ENCODE assay signal across 36 mouse cellular contexts in the genomic region with DNA sequence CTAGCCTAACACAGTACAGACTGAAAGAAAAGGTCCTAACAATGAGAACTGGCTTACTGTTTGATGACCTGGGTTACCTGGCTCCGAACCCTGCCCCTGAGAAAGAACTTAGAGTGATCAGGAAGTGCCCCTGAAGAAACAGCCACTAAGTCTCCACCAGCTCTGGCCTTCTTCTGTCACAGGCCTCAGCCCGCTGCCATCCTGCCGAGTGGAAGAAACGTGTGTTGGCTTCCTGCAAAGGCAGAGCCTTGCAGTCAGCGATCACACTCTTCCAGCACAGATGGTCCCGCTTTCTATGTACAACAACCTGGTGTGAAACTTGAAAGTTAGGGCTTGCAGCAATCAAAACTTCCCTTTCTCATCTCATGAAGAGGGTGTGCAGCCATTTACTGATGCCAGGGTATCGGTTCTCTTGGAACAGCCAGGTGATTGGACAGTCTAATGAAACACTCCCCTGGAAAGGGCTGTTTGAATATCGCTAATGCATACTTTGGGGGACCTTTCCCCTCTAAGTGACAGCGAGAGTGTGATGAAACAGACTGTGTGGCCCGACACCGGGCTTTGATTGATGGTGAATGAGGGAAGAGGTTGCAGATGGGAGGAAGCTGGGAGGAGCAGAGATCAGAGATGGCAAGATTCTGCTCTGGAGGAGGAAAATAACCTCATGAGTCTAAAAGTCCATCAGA.
DNase-seq lines count a peak whose midpoint lies in the region; ATAC-seq and TF ChIP-seq lines count a peak whose summit lies in the region.
"Had no signal": no experiment of that assay in that cellular context is flagged by ENCODE, and none has a peak within 500 bp of the region (broad histone marks: within the 10 kb centered on the region; RNA-seq: fewer than 3 reads in every experiment).

No protein-coding gene starts in this region.

- no peak overlapping the region for H3K4me3 ChIP-seq in forebrain, postnatal 0 days (ENCODE audit: low read depth, low read length)
- H3K4me3 ChIP-seq in forebrain, embryonic 15.5 days: no peak overlapping the region
- H3K4me3 ChIP-seq in kidney, postnatal 0 days (replicated peaks; ENCODE audit: low read depth, low read length): no peak overlapping the region
- H3K4me3 ChIP-seq: embryonic facial prominence, embryonic 13.5 days; forebrain, embryonic 10.5 days; gastrocnemius, adult 2 months; heart, adult 2 months; heart, embryonic 15.5 days; hindbrain, embryonic 12.5 days; layer of hippocampus, adult 2 months; left cerebral cortex, adult 2 months; limb, embryonic 15.5 days; midbrain, embryonic 12.5 days had no signal

- H3K4me2 ChIP-seq in forebrain, postnatal 0 days (ENCODE audit: low read depth): no peak overlapping the region
- no peak overlapping the region for H3K4me2 ChIP-seq in forebrain, embryonic 15.5 days (replicated peaks)
- no peak overlapping the region for H3K4me2 ChIP-seq in kidney, postnatal 0 days (ENCODE audit: low read length)
- H3K4me2 ChIP-seq: embryonic facial prominence, embryonic 13.5 days; heart, embryonic 15.5 days; hindbrain, embryonic 12.5 days; limb, embryonic 15.5 days; midbrain, embryonic 12.5 days had no signal

- no peak overlapping the region for H3K27ac ChIP-seq in forebrain, postnatal 0 days (ENCODE audit: low read depth, low read length)
- no peak overlapping the region for H3K27ac ChIP-seq in forebrain, embryonic 15.5 days (replicated peaks)
- H3K27ac ChIP-seq in kidney, postnatal 0 days: no peak overlapping the region
- H3K27ac ChIP-seq: embryonic facial prominence, embryonic 13.5 days; forebrain, embryonic 10.5 days; gastrocnemius, adult 2 months; heart, adult 2 months; heart, embryonic 15.5 days; hindbrain, embryonic 12.5 days; layer of hippocampus, adult 2 months; left cerebral cortex, adult 2 months; limb, embryonic 15.5 days; liver, embryonic 14.5 days; midbrain, embryonic 12.5 days; stomach, postnatal 0 days had no signal

- no peaks in the 10 kb centered on the region for H3K36me3 ChIP-seq in forebrain, postnatal 0 days (ENCODE audit: insufficient read depth)
- H3K36me3 ChIP-seq in forebrain, embryonic 15.5 days: no peaks in the 10 kb centered on the region
- H3K36me3 ChIP-seq in kidney, postnatal 0 days (ENCODE audit: insufficient read depth, low read length): no peaks in the 10 kb centered on the region
- H3K36me3 ChIP-seq: embryonic facial prominence, embryonic 13.5 days; forebrain, embryonic 10.5 days; G1E; heart, embryonic 15.5 days; hindbrain, embryonic 12.5 days; limb, embryonic 15.5 days; midbrain, embryonic 12.5 days had no signal

- no peaks in the 10 kb centered on the region for H3K9me3 ChIP-seq in forebrain, postnatal 0 days (ENCODE audit: low read length)
- no peaks in the 10 kb centered on the region for H3K9me3 ChIP-seq in forebrain, embryonic 15.5 days
- no peaks in the 10 kb centered on the region for H3K9me3 ChIP-seq in kidney, postnatal 0 days (replicated peaks; ENCODE audit: low read length)
- H3K9me3 ChIP-seq: embryonic facial prominence, embryonic 13.5 days; forebrain, embryonic 10.5 days; G1E; heart, embryonic 15.5 days; hindbrain, embryonic 12.5 days; limb, embryonic 15.5 days; midbrain, embryonic 12.5 days had no signal

- DNase-seq in forebrain, postnatal 0 days: peak; percentile 40
- peak; percentile 29 for DNase-seq in kidney, postnatal 0 days (ENCODE audit: low spot score)
- DNase-seq in kidney, postnatal 36 days: no peak
- DNase-seq in brain, adult 2 months (ENCODE audit: low read depth, low spot score): peak; percentile 12
- DNase-seq in embryo, embryonic 11 days: peak; percentile 21
- no peak for DNase-seq in liver
- no peak for DNase-seq in spleen, postnatal 10 days (ENCODE audit: low spot score in 2 of 2)
- DNase-seq: adrenal gland, adult 8-10 months; cerebellum, adult 11-12 months; cerebellum, adult 9-11 months; gastrocnemius, adult 2 months; gastrocnemius, postnatal 36 days; heart, adult 2 months; heart, postnatal 36 days; kidney, adult 9 months; kidney, postnatal 25 days; lung, adult 2 months; lung, postnatal 14 days; retina, postnatal 1 day; right cerebral cortex, postnatal 25 days; spleen, adult 18-20 months; thymus, adult 18-20 months; thymus, postnatal 36 days had no signal

- H3K9ac ChIP-seq in forebrain, postnatal 0 days: no peak overlapping the region
- H3K9ac ChIP-seq in forebrain, embryonic 15.5 days (replicated peaks): no peak overlapping the region
- no peak overlapping the region for H3K9ac ChIP-seq in kidney, postnatal 0 days (ENCODE audit: low read depth, low read length)
- H3K9ac ChIP-seq: embryonic facial prominence, embryonic 13.5 days; heart, embryonic 15.5 days; hindbrain, embryonic 12.5 days; limb, embryonic 15.5 days; liver, embryonic 14.5 days; midbrain, embryonic 12.5 days had no signal

- peak; percentile 36; the same call in 1 of the 2 replicates for ATAC-seq in forebrain, postnatal 0 days
- ATAC-seq in forebrain, embryonic 15.5 days (replicated peaks): no peak
- no peak for ATAC-seq in kidney, postnatal 0 days (replicated peaks; ENCODE audit: low FRiP score, low read depth)
- ATAC-seq: intestine, embryonic 16.5 days had no signal

- TF ChIP-seq CTCF in forebrain, postnatal 0 days (IDR thresholded peaks at IDR 0.05; ENCODE audit: low read depth): no peak
- TF ChIP-seq CTCF in kidney, postnatal 0 days (IDR thresholded peaks at IDR 0.05; ENCODE audit: low read depth): no peak

- no peaks in the 10 kb centered on the region for H3K4me1 ChIP-seq in forebrain, postnatal 0 days (ENCODE audit: insufficient read depth)
- no peaks in the 10 kb centered on the region; the same call in 1 of the 2 replicates for H3K4me1 ChIP-seq in forebrain, embryonic 15.5 days
- H3K4me1 ChIP-seq in kidney, postnatal 0 days (replicated peaks; ENCODE audit: insufficient read depth, low read length): no peaks in the 10 kb centered on the region
- H3K4me1 ChIP-seq: embryonic facial prominence, embryonic 13.5 days; forebrain, embryonic 10.5 days; heart, embryonic 15.5 days; hindbrain, embryonic 12.5 days; limb, embryonic 15.5 days; midbrain, embryonic 12.5 days had no signal

- no peaks in the 10 kb centered on the region; the same call in none of the 2 replicates for H3K27me3 ChIP-seq in forebrain, postnatal 0 days (ENCODE audit: insufficient read depth, low read length)
- H3K27me3 ChIP-seq in forebrain, embryonic 15.5 days: peaks cover 10% of the 10 kb centered on the region; the same call in 1 of the 2 replicates
- H3K27me3 ChIP-seq in kidney, postnatal 0 days (ENCODE audit: insufficient read depth, low read length): no peaks in the 10 kb centered on the region
- H3K27me3 ChIP-seq: heart, embryonic 15.5 days; hindbrain, embryonic 12.5 days had no signal

- WGBS in forebrain, postnatal 0 days: 62% methylated on average over 11 of the region's 11 CpGs
- 72% methylated on average over 11 of the region's 11 CpGs for WGBS in forebrain, embryonic 15.5 days
- 26% methylated on average over 11 of the region's 11 CpGs for WGBS in kidney, postnatal 0 days

Comparison
In these comparisons a context has a peak if more than half of its experiments do, and no peak if none do; other contexts are left out.
1. DNase-seq: peak in forebrain, postnatal 0 days (single experiment), kidney, postnatal 0 days (single experiment), brain, adult 2 months (single experiment) and embryo, embryonic 11 days (single experiment); none in kidney, postnatal 36 days (0 of 2), liver (single experiment) and spleen, postnatal 10 days (0 of 2).